Mouse (Mus musculus) left cerebral cortex, postnatal 36 days (tissue): ENCODE results near the gene Slc10a4. TPM values are rescaled to one million over a fixed set of nuclear protein-coding genes. Genes with fewer than 3 reads are reported as not detected.
"Not testable (repeated sequence)": the region's sequence is repeated elsewhere in the genome, so short reads cannot be mapped to it uniquely, and the experiment has no call there.

Experiments used
- DNase-seq, 2 experiments: peaks; one replicate each; pipeline ENCODE4 v3.0.0; 2021 to 2022; ENCODE audit warnings: low spot score in 2 of 2, mixed read lengths in 1 of 2
- intact Hi-C: fragments of 180-260 bp; cut with DNase I; formaldehyde crosslinking; loops from one replicate; pipeline ENCODE4 v1.15.1; 2025
- total RNA-seq, 2 experiments: library from RNA; stranded (reverse); gene quantifications; 2 replicates each; pipeline ENCODE4 v1.2.3; 2021

The Slc10a4 gene
- 1 to 10 TPM; 1.1 to 1.6 TPM for total RNA-seq

DNA sequence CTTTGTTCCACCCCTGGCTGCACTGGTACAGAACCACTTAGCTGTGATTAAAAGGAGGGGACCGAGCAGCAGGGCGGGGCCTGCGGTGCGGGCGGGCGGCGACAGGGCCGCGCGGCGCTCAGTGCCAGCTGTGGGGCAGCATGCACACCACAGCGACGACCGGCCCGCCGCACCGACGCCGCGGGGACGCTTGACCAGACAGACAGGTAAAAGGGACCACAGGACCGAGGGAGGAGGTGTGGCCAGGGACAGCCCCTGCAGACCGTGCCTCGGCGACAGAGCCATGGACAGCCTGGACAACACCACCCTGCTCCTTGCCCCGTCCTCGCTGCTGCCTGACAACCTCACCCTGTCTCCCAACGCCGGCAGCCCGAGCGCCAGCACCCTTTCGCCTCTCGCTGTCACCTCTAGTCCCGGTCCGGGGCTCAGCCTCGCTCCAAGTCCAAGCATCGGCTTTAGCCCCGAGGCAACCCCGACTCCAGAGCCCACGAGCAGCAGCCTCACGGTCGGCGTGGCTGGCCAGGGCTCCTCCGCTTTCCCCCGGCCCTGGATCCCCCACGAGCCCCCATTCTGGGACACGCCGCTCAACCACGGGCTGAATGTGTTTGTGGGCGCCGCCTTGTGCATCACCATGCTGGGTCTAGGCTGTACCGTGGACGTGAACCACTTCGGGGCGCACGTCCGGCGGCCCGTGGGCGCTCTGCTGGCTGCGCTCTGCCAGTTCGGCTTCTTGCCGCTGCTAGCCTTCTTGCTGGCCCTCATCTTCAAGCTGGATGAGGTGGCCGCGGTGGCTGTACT is at the start of gene Slc10a4:
Gene Slc10a4 (plus strand): TSS at position 100 of the 798 bp plus-strand sequence.
- no peak for DNase-seq
- intact Hi-C loops, result no loop called here

DNA sequence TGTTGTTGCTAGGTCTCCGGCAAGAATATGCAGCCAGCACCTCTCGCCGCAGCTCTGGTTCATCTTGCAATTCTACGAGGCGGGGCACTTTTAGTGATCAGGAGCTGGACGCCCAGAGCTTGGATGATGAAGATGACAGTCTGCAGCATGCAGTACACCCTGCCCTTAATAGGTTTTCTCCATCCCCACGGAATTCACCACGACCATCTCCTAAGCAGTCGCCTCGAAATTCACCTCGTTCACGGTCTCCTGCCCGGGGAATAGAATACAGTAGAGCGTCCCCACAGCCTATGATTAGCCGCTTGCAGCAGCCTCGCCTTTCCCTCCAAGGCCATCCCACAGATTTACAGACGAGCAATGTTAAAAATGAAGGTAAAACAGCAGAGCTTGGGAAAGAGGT is 49.4 kb upstream of the Slc10a4 start:
- intact Hi-C loops, result no loop called here
- DNase-seq, result no peak

- no peak for DNase-seq
- intact Hi-C loops, result no loop called here
Measured at GRCm38 (mm10) chr5:72960096-72960495, 46.6 kb upstream of the Slc10a4 start.

GRCm38 (mm10) chr5:72965706-72966105 is 41.0 kb upstream of the Slc10a4 start:
- intact Hi-C loops, result no loop called here
- DNase-seq, result no peak

DNA sequence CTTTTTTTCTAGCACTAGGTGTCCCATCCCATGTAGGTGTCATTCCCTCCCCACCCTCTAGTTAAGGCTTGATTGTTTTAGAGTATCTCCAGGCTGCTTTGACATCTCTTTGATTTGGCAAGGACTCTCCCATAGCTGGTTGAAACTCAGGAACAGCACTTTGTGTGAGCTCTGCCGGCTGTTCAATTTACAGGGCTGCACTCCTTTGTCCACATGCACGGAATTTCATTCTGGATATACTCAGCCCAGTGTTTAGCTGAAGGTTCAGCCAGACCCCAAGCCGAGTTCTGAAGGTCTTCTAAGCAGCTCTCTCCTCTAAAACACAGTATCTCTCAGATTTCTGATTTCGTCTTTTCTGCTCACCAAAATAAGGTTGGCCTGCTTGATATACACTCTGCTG is 34.2 kb upstream of the Slc10a4 start:
- intact Hi-C loops, result no loop called here
- DNase-seq, result no peak

- intact Hi-C loops, result no loop called here
- no peak for DNase-seq
Measured at GRCm38 (mm10) chr5:72972934-72973333, 33.7 kb upstream of the Slc10a4 start.

- intact Hi-C loops, result no loop called here
- DNase-seq, result no peak
Measured at GRCm38 (mm10) chr5:72974602-72975001, 32.1 kb upstream of the Slc10a4 start, which contains the start of gene Gm10135. TSS of gene Gm10135 (minus strand) at chr5:72974702.

GRCm38 (mm10) chr5:72975996-72976395 is 30.7 kb upstream of the Slc10a4 start:
- DNase-seq, result no peak
- intact Hi-C loops, result no loop called here

DNA sequence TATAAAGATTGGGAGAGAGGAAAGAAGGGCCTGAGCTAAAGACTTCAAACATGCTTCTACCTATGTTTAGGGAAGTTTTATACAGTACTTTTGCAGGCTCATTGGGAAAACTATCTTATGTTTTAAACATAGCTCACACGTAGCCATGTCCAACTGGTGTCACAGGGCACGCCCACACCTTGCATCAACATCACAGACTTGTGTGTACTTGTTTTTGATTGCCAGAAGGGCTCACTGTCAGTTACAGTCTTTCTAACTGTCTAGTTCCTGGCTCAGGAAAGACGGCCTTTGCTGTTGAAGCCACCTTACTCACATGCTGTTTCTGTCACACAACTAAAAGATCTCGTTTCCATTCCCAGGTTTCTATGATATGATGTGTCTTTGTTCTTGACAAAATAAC is 30.1 kb upstream of the Slc10a4 start:
- intact Hi-C loops, result no loop called here

GRCm38 (mm10) chr5:72984091-72984490 is 22.6 kb upstream of the Slc10a4 start:
- no peak for DNase-seq
- intact Hi-C loops, result loop anchor here (1.0 to 5.0 kb wide), 2 partner anchors 87 to 398 kb away; no protein-coding TSS in a partner anchor

More for the DNA sequence above, 30.1 kb upstream of the Slc10a4 start:
- no peak for DNase-seq

GRCm38 (mm10) chr5:72987786-72988185 is 18.9 kb upstream of the Slc10a4 start:
- DNase-seq, result no peak
- intact Hi-C loops, result no loop called here

- intact Hi-C loops, result no loop called here
- DNase-seq, result no peak
Measured at GRCm38 (mm10) chr5:72989756-72990155, 16.9 kb upstream of the Slc10a4 start.

GRCm38 (mm10) chr5:72992474-72992873 is 14.2 kb upstream of the Slc10a4 start:
- no peak for DNase-seq
- intact Hi-C loops, result no loop called here

DNA sequence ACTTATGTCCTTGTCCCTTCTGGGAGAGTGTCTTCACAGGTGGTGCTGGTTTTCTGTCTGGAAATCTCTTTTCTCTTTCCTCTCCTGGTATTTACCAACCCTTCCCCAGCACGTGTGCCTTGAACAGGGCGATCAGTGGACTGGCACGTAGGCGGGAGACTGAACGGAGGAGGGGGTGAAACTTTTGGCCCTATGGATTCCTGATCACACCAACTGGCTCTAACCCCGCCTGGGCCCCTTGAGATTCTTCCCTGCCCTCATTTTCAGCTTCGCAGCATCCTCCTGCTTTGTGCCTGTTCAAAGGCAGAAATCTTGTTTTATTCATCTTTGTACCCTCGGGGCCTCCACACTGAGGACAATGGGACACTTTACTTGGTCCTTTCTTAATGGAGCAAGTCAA is 12.3 kb upstream of the Slc10a4 start:
- intact Hi-C loops, result no loop called here
- no peak for DNase-seq

- intact Hi-C loops, result no loop called here
- no peak for DNase-seq
Measured at GRCm38 (mm10) chr5:72994928-72995327, 11.8 kb upstream of the Slc10a4 start.

GRCm38 (mm10) chr5:72995379-72995778 is 11.3 kb upstream of the Slc10a4 start:
- DNase-seq, result no peak
- intact Hi-C loops, result no loop called here

DNA sequence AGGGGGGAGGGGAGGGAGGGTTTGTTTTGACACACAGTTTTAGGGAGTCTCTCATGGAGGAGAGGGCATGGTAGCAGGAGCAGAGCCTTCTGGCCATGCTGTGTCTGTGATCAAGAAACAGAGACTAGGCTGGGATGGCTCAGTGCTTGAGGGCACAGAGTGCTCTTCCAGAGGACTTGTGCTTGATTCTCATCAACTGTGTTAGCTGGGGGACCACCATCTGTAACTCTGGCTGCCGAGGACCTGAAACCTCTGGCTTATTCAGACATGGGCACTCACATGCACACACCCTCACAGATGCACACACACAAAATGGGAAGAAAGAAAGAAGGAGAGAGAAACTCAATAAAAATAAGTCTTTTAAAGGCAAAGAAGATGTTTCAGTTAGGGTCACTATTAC is 8.1 kb upstream of the Slc10a4 start:
- intact Hi-C loops, DNase-seq: not testable (repeated sequence)

GRCm38 (mm10) chr5:73004046-73004445 is 2.6 kb upstream of the Slc10a4 start:
- intact Hi-C loops, result no loop called here
- no peak for DNase-seq

DNA sequence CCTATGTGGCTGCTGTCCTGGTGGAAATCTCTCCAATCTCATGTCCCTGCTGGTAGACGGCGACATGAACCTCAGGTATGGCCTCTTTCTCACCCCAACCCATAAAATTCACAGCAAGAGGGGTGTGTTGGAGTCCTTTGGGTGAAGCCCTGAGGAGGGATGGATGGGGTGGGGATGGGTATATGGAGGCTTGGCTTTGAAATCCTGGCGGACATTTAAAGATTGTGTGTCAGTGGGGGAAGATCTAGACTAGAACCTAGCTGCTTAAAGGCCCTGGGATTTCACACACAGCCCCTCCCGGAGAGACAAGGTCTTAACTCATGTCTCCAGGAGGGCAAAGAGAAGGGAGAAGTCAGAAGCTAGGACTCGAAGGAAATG is 888 bp downstream of the Slc10a4 start:
- intact Hi-C loops, result no loop called here

DNA sequence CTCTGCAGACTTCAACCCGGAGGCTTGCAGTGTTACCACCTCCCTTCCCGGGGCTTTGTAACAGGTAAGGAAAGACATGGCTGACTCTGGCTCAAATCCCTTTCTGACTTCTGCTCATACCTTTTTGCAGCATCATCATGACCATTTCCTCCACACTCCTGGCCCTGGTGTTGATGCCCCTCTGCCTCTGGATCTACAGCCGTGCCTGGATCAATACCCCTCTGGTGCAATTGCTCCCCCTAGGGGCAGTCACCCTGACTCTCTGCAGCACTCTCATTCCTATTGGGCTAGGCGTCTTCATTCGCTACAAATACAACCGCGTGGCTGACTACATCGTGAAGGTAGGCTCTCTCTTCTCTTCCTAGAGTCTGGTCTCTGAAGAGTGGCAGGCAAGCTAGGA is 1.5 kb downstream of the Slc10a4 start:
- DNase-seq, intact Hi-C loops: not testable (repeated sequence)

More for the DNA sequence above, 888 bp downstream of the Slc10a4 start:
- DNase-seq, result no peak

DNA sequence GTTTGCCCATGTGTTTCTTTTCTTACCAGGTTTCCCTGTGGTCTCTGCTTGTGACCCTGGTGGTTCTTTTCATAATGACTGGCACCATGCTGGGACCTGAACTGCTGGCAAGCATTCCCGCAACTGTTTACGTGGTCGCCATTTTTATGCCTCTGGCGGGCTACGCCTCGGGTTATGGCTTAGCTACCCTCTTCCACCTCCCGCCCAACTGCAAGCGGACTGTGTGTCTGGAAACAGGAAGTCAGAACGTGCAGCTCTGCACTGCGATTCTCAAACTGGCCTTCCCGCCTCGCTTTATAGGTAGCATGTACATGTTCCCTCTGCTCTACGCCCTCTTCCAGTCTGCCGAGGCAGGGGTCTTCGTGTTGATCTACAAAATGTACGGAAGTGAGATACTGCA is 5.1 kb downstream of the Slc10a4 start:
- intact Hi-C loops, DNase-seq: not testable (repeated sequence)
